Mouse (Mus musculus) thymus, postnatal 25 days (tissue): ENCODE results near the gene BB287469.
"Not testable (repeated sequence)": the region's sequence is repeated elsewhere in the genome, so short reads cannot be mapped to it uniquely, and the experiment has no call there.

Source experiments
- DNase-seq: peaks from one replicate; pipeline ENCODE4 v3.0.0; 2022

The BB287469 gene

DNA sequence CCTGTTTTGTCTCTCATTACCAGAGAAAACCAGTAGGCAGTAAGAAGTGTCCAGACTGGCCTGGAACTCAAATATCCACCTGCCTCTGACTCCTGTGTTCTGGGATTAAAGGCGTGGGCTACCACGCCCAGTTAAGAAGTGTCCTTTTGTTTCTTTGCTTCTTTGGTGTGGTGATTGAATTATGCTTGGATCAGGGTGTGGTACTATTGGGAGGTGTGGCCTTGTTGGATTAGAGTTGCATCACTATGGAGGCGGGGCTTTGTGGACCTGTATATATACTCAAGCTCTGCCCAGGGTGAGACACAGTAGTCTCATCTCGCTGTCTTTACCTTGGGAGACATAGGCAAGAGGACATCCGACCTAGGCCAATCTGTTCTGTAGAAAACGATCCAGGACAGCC, at the start of gene BB287469:
Gene BB287469, plus strand, starts transcription at position 301 of the 400 bp plus-strand sequence.
- DNase-seq: not testable (repeated sequence)

DNA sequence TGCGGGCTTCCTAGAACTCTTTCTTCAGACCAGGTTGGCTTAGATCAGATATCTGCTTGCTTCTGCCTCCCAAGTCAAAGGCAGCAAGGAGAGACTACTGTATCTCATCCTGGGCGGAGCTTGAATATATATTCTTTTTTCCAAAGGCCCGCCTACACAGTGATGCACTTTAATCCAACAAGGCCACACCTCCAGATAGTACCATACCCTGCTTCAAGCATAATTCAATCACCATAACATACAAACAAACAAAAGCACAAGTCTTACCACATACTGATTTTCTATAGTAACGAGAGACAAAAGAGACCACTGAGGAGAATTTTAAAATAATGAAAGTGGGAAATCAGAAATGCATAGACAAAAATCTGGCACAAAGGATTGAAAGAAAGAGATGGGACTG, 40.7 kb upstream of the BB287469 start, which contains the start of gene Gm21319:
Gene Gm21319, minus strand, starts transcription at position 101 of the 400 bp plus-strand sequence.
- not testable (repeated sequence) for DNase-seq

DNA sequence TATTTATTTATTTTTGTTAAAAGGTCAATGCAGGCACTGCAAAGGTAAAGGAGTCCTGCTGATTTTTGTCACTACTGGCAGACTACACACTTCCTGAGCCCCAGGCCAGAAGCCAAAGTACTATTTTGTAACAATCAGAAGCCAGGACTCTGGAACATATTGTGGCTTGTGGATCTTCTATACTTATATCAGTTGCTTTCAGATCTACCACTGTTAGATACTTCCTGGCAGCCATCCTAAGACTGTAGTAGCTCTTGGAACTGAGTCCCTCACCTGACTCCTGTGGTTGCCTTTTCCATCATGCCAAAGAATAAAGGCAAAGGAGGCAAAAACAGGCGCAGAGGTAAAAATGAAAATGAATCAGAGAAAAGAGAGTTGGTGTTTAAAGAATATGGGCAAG, 21.2 kb upstream of the BB287469 start, which contains the start of gene Gm21936:
Gene Gm21936, plus strand, starts transcription at position 301 of the 400 bp plus-strand sequence.
- not testable (repeated sequence) for DNase-seq

DNA sequence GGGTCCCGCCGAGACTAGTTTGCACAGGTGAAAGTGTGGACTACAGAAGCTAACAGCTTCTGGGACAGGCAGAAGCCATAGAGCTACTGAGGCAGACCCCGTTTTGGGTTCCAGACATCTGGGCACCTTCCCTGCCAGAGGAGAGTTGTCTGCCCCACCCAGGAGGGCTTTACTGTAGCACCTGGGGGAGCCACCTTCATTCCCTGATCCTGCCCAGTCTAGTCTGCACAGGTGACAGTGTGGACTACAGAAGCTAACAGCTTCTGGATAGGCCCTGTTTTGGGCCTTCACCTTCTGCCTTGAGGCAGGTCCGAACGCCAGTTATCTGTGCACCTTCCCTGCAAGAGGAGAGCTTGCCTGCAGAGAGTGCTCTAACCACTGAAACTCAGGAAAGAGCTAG, 18.4 kb upstream of the BB287469 start:
- not testable (repeated sequence) for DNase-seq

DNA sequence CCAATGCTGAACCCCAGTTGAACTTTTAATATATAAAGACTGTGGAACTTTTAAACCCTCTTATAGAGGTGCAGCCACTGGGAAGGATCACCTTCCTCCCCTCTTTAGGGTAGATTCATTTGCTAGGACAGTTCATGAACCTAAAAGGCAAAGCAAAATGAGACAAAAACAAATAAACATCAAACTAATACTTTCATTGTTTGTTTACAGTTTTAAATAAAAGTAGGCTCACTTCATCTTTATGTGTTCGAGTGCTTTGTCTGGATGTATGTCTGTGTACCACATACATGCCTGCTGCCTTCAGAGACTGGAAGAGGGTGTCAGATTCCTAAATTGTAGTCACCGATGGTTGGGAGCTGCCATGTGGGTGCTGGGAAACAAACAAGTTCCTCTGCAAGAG, 25.9 kb downstream of the BB287469 start, which contains the start of gene Gm2001:
Gene Gm2001, minus strand, starts transcription at position 101 of the 400 bp plus-strand sequence.
- not testable (repeated sequence) for DNase-seq

DNA sequence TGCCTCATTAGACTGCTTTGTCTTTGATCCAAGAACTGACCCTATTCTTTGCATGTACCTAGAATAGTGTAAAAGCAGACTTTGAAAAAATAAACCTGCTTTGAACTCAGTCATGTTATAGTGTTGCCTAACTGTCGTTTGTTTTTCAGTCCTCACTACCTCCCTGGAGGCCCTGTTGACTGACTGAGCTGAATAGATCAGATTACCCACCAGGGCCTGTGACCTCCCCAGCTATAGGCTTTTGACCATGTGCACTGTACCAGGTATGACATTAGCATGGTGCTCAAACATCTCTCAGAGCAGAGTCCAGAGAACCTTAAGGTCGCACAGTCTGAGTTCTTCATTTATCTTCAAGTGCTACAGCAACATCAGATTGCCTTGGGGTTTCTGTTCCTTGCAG, 34.3 kb downstream of the BB287469 start:
- DNase-seq: not testable (repeated sequence)

DNA sequence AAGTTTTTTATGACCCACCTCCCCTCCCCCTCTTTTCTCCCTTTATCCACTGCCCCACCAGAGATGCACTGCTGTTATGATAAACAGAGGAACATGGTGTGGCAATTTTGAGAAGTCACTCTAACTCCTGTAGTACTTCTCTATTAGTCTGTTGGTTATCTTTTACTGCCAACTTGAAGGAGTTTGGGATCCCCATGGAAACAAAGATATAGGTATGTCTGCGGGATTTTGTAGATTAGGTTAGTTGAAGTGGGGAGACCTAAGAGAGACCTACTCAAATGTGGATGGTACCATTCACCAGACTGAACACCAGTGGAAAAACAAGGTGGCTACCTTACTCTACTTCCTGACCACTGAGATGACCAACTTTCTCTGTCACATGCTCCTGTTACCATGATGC, 39.7 kb downstream of the BB287469 start:
- DNase-seq: not testable (repeated sequence)

DNA sequence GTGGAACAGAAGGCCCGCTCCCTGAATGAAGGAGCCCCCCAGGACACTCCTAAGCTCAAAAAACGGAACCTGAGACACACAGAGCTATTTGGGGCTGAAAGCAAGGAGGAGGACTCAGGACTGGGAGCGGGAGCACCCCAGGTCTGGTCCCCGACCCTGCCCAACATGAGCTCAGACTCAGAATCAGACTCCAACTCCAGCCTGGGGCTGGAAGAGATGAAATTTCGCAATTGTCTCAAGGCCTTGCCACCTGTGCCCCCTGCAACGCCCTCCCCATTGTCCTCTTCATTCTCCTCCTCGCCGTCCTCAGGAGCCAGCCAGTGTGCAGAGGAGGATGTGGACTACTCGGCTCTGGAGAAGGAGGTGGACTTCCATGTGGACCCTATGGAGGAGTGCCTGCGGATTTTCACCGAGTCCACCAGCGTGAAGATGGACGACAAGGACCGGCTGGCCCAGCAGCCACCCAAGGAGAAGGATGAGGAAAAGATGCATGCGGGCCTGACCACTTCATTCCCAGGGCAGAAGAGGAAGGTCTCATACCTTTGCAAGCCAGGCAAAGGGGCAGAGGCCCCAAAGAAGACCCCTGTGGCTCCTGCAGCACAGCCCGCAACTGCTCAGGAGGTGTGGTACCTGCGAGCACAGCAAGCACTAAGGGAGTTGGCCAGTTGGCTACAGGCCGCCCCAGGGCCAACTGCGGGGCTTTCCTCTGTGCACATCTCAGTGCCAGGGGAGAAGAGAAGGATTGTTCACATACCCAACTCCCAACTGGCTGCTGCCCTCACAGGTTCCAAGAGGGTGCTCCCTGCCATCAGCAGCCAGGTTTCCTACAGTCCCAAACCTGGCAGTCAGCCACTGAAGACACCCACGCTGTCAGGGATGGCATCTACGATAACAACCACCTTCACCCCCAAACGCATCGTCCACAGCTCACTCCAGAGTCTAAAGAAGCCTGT, 45.6 kb downstream of the BB287469 start:
- DNase-seq: not testable (repeated sequence)

DNA sequence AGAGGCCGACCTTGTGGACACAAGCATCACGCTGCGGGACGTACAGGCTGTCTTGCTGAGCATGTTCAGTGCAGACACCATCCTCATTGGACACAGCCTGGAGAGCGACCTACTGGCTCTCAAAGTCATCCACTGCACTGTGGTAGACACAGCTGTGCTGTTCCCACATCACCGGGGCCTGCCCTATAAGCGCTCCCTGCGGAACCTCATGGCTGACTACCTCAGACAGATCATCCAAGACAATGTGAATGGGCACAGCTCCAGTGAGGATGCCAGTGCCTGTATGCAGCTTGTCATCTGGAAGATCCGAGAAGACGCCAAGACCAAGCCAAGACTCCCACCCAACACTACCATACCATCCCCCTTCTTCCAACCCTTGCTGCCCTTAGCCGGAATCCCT, 47.3 kb downstream of the BB287469 start:
- not testable (repeated sequence) for DNase-seq

DNA sequence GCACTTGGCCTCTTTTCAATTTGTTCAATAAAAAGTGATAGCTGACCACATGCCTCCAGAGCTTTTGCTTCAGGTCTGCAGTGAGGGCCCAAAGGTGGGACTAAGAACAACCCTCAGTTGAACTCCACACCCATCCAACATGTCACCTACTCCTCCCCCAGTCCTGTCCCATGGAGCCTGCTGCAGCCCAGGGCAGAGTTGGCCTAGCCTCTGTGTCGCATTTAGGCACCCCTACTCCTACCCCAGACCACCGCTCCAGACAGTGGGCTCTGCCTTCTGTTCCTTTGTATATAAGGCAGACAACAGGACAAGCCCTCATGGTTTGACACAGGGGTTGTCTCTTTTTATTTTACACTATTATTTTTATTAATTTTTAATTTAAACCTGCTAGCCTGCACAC, 47.7 kb downstream of the BB287469 start:
- not testable (repeated sequence) for DNase-seq
